Mouse (Mus musculus): ENCODE measurements at regions not wholly inside any gene's neighbourhood (a gene's known extent, or its start where the extent isn't known, plus 50 kb on each side); places are given as distances from the start of the nearest gene placed in this dataset.

DNA sequence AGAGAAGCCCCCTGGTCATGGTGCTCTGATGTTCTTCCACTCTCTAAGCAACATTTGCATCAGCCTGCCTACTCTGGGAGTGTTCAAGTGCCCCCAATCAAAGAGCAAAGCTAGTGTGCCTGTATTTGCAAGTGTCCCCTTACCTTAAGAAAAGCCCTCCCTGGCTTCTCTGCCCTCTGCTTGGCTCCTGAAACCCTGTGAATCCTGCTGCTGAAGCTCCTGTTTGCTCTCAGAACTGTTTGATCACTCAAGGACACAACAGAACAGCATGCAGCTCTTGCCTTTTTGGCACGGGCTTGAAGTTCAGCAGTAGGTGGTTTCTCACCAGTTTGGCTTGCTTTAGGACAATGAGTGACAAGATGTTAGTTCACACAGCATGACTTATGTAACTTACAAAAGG lies 163.6 kb upstream of the Slc7a11 start:
- no peaks in the 10 kb centered on the region for H3K9me3 ChIP-seq (ENCODE audit: control insufficient read depth, low read length)
- H3K36me3 ChIP-seq (ENCODE audit: control insufficient read depth, insufficient read depth, low read length), result no peaks in the 10 kb centered on the region
- no peak overlapping the region for H3K4me3 ChIP-seq (ENCODE audit: low read depth, low read length)
- no peak for ATAC-seq (replicated peaks; ENCODE audit: low FRiP score, low TSS enrichment, low read depth)
- H3K9ac ChIP-seq (ENCODE audit: low read length), result no peak overlapping the region
- H3K4me1 ChIP-seq (replicated peaks; ENCODE audit: control insufficient read depth, insufficient read depth, low read length), result no peaks in the 10 kb centered on the region
- H3K27ac ChIP-seq (ENCODE audit: low read depth), result no peak overlapping the region
- no peaks in the 10 kb centered on the region for H3K27me3 ChIP-seq (replicated peaks; ENCODE audit: control insufficient read depth, insufficient read depth, low read length)
- no peak overlapping the region for H3K4me2 ChIP-seq (ENCODE audit: low read length)
- WGBS, result 6% methylated on average over 1 of the region's 1 CpGs
- no peak for DNase-seq (ENCODE audit: low spot score)

DNA sequence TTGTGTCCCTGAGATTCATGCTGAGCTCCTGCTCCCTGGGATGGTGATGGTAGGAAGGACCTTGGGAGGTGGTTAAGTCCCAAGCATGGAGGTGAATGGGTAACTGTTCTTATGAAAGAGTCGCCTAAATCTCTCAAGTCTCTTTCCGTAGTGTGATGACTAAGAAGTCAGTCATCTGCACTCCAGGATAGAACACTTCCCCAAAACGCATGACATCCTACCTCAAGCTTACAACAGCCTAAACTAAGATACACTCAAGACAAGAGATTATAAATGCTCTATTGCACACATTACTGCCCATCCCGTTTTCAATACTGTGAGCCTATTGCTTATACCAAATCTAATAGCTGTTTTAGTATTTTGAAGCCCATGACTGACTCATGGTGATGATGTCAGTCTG lies 162.3 kb upstream of the Slc7a11 start:
- H3K27me3 ChIP-seq (replicated peaks; ENCODE audit: control insufficient read depth, insufficient read depth, low read length), result no peaks in the 10 kb centered on the region
- no peak overlapping the region for H3K4me2 ChIP-seq (ENCODE audit: low read length)
- no peak overlapping the region for H3K9ac ChIP-seq (ENCODE audit: low read length)
- no peaks in the 10 kb centered on the region for H3K36me3 ChIP-seq (ENCODE audit: control insufficient read depth, insufficient read depth, low read length)
- 88% methylated on average over 4 of the region's 4 CpGs for WGBS
- ATAC-seq (replicated peaks; ENCODE audit: low FRiP score, low TSS enrichment, low read depth), result no peak
- DNase-seq (ENCODE audit: low spot score), result no peak
- no peak overlapping the region for H3K4me3 ChIP-seq (ENCODE audit: low read depth, low read length)
- H3K9me3 ChIP-seq (ENCODE audit: control insufficient read depth, low read length), result no peaks in the 10 kb centered on the region
- no peaks in the 10 kb centered on the region for H3K4me1 ChIP-seq (replicated peaks; ENCODE audit: control insufficient read depth, insufficient read depth, low read length)
- H3K27ac ChIP-seq (ENCODE audit: low read depth), result no peak overlapping the region

DNA sequence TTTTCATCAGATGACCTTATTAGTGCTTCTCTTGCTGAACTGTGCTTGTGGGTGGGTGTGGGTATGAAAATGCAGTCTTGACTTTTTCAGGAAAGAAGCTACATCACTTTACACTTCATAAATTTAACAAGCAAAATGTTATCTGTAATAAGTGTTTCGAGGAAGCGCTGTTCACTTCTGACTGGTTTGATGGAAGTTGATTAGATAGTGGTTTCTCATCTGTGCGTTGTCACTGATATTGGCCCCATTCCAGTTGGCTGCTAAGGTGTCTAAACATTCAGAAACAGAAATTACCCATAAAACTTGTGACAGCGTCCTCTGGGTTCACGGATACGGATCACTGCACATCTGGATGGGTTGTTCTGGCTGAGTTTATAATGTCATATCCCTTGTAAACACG lies 159.8 kb upstream of the Slc7a11 start:
- ATAC-seq (replicated peaks; ENCODE audit: low FRiP score, low TSS enrichment, low read depth) (no peak), DNase-seq (ENCODE audit: low spot score) (no peak)
- Histone ChIP-seq H3K27me3 (replicated peaks; ENCODE audit: control insufficient read depth, insufficient read depth, low read length) (no peaks in the 10 kb centered on the region), H3K9ac (ENCODE audit: low read length) (no peak overlapping the region), H3K4me2 (ENCODE audit: low read length) (no peak overlapping the region), H3K4me3 (ENCODE audit: low read depth, low read length) (no peak overlapping the region), H3K4me1 (replicated peaks; ENCODE audit: control insufficient read depth, insufficient read depth, low read length) (no peaks in the 10 kb centered on the region), H3K36me3 (ENCODE audit: control insufficient read depth, insufficient read depth, low read length) (no peaks in the 10 kb centered on the region), H3K27ac (ENCODE audit: low read depth) (no peak overlapping the region), H3K9me3 (ENCODE audit: control insufficient read depth, low read length) (no peaks in the 10 kb centered on the region)
- 51% methylated on average over 7 of the region's 7 CpGs for WGBS

GRCm38 (mm10) chr3:50595732-50596131 lies 152.3 kb upstream of the Slc7a11 start:
- 0 out of 2 replicates have a peak, but pooled peaks cover 3% of the 10 kb centered on the region for H3K9me3 ChIP-seq (ENCODE audit: control insufficient read depth, low read length)
- H3K36me3 ChIP-seq (ENCODE audit: control insufficient read depth, insufficient read depth, low read length), result no peaks in the 10 kb centered on the region
- no peak overlapping the region for H3K4me2 ChIP-seq (ENCODE audit: low read length)
- no peaks in the 10 kb centered on the region for H3K27me3 ChIP-seq (replicated peaks; ENCODE audit: control insufficient read depth, insufficient read depth, low read length)
- 93% methylated on average over 1 of the region's 1 CpGs for WGBS
- H3K4me1 ChIP-seq (replicated peaks; ENCODE audit: control insufficient read depth, insufficient read depth, low read length), result no peaks in the 10 kb centered on the region
- no peak overlapping the region for H3K9ac ChIP-seq (ENCODE audit: low read length)
- no peak overlapping the region for H3K4me3 ChIP-seq (ENCODE audit: low read depth, low read length)
- H3K27ac ChIP-seq (ENCODE audit: low read depth), result no peak overlapping the region
- no peak for DNase-seq (ENCODE audit: low spot score)
- ATAC-seq (replicated peaks; ENCODE audit: low FRiP score, low TSS enrichment, low read depth), result no peak

- H3K27me3 ChIP-seq (replicated peaks; ENCODE audit: control insufficient read depth, insufficient read depth, low read length), result no peaks in the 10 kb centered on the region
- no peaks in the 10 kb centered on the region for H3K36me3 ChIP-seq (ENCODE audit: control insufficient read depth, insufficient read depth, low read length)
- ATAC-seq (replicated peaks; ENCODE audit: low FRiP score, low TSS enrichment, low read depth), result no peak
- no peak overlapping the region for H3K4me3 ChIP-seq (ENCODE audit: low read depth, low read length)
- H3K4me2 ChIP-seq (ENCODE audit: low read length), result no peak overlapping the region
- H3K9me3 ChIP-seq (ENCODE audit: control insufficient read depth, low read length), result no peaks in the 10 kb centered on the region
- H3K27ac ChIP-seq (ENCODE audit: low read depth), result no peak overlapping the region
- no peaks in the 10 kb centered on the region for H3K4me1 ChIP-seq (replicated peaks; ENCODE audit: control insufficient read depth, insufficient read depth, low read length)
- 94% methylated on average over 1 of the region's 1 CpGs for WGBS
- H3K9ac ChIP-seq (ENCODE audit: low read length), result no peak overlapping the region
- no peak for DNase-seq (ENCODE audit: low spot score)
Measured at GRCm38 (mm10) chr3:50584323-50584722, 140.9 kb upstream of the Slc7a11 start.

DNA sequence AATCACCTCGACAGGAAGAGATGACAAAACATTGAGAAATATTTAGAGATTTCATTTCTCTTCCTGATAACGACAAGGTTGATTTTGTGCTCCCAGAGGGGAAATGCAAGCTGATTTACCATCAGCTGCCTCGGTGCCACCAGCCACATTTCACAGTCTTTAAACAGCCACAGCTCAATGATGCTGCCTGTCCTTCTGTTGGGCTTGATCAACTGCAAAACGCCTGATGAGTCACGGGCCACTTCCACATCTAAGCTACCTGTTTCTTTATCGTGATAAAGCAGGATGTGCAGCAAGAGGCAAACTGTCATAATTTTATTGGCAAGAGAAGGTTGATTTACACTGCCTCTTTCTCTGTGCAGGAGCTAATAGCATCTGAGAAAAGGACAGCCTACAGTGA lies 140.1 kb upstream of the Slc7a11 start:
- 66% methylated on average over 6 of the region's 6 CpGs for WGBS
- no peaks in the 10 kb centered on the region for H3K27me3 ChIP-seq (replicated peaks; ENCODE audit: control insufficient read depth, insufficient read depth, low read length)

DNA sequence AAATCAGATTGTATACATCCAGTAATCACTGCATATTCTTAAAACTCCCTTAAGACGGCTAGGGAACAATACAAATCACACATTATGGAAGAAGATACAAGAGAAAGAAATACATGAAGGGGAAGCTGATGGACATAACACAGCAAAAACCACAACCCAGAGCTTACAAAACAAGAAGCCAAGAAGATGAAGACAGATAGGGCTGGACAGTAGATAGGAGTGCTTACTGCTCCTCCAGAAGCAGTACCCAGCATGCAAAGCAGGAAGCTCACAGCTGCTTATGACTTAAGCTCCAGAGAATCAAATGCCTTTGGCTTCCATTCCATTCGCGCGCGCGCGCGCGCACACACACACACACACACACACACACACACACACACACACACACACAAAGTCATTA lies 131.0 kb upstream of the Slc7a11 start:
- no peak for DNase-seq (ENCODE audit: low spot score)
- Histone ChIP-seq H3K36me3 (ENCODE audit: control insufficient read depth, insufficient read depth, low read length) (no peaks in the 10 kb centered on the region), H3K4me1 (replicated peaks; ENCODE audit: control insufficient read depth, insufficient read depth, low read length) (no peaks in the 10 kb centered on the region), H3K27ac (ENCODE audit: low read depth) (no peak overlapping the region), H3K9ac (ENCODE audit: low read length) (no peak overlapping the region), H3K4me2 (ENCODE audit: low read length) (no peak overlapping the region), H3K9me3 (ENCODE audit: control insufficient read depth, low read length) (no peaks in the 10 kb centered on the region), H3K27me3 (replicated peaks; ENCODE audit: control insufficient read depth, insufficient read depth, low read length) (no peaks in the 10 kb centered on the region), H3K4me3 (ENCODE audit: low read depth, low read length) (no peak overlapping the region)
- no peak for ATAC-seq (replicated peaks; ENCODE audit: low FRiP score, low TSS enrichment, low read depth)
- WGBS, result 98% methylated on average over 9 of the region's 9 CpGs

More for the DNA sequence above, 140.1 kb upstream of the Slc7a11 start:
- H3K27ac ChIP-seq (ENCODE audit: low read depth), result no peak overlapping the region
- ATAC-seq (replicated peaks; ENCODE audit: low FRiP score, low TSS enrichment, low read depth) (no peak), DNase-seq (ENCODE audit: low spot score) (no peak)
- H3K36me3 ChIP-seq (ENCODE audit: control insufficient read depth, insufficient read depth, low read length), result no peaks in the 10 kb centered on the region
- no peaks in the 10 kb centered on the region for H3K9me3 ChIP-seq (ENCODE audit: control insufficient read depth, low read length)
- no peak overlapping the region for H3K4me2 ChIP-seq (ENCODE audit: low read length)
- no peaks in the 10 kb centered on the region for H3K4me1 ChIP-seq (replicated peaks; ENCODE audit: control insufficient read depth, insufficient read depth, low read length)
- no peak overlapping the region for H3K9ac ChIP-seq (ENCODE audit: low read length)
- no peak overlapping the region for H3K4me3 ChIP-seq (ENCODE audit: low read depth, low read length)

DNA sequence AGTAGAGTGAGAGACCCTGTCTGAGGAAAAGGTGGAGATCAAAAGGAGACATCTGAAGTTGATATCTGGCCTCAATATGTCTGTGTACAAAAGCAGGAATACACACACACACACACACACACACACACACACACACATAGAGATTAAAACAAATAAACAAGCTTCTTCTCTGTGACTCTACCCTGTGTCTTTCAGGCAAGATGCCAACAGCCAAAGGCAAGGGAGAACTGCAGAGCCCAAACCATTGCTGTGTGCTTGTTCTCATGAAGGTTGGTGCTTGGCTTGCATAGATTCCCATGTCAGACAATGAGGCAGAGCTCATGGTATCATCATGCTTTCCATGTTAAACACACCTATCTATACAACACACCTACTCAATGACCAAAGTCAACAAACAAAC lies 126.6 kb upstream of the Slc7a11 start:
- Histone ChIP-seq H3K9ac (ENCODE audit: low read length) (no peak overlapping the region), H3K36me3 (ENCODE audit: control insufficient read depth, insufficient read depth, low read length) (no peaks in the 10 kb centered on the region), H3K27ac (ENCODE audit: low read depth) (no peak overlapping the region), H3K4me2 (ENCODE audit: low read length) (no peak overlapping the region), H3K4me3 (ENCODE audit: low read depth, low read length) (no peak overlapping the region), H3K27me3 (replicated peaks; ENCODE audit: control insufficient read depth, insufficient read depth, low read length) (no peaks in the 10 kb centered on the region), H3K4me1 (replicated peaks; ENCODE audit: control insufficient read depth, insufficient read depth, low read length) (no peaks in the 10 kb centered on the region), H3K9me3 (ENCODE audit: control insufficient read depth, low read length) (no peaks in the 10 kb centered on the region)
- DNase-seq (ENCODE audit: low spot score) (no peak), ATAC-seq (replicated peaks; ENCODE audit: low FRiP score, low TSS enrichment, low read depth) (no peak)

DNA sequence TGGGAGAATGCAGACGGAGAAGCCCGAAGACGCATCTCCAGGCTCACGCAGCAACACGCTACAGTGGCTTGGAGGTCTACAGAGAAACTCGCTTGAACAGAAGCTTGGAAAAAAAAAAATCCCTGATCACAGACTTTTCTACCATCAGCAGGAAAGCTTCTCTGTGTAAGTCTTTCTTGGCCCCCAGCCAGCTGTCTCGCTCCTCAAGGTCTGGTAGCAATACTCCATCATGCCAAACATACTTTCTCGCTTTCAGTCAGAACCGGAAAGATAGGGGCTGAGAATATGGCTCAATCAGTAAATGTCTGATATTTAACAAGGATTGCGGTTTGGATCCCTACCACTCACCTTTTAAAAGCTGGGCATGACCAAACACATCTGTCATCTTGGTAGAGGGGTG lies 126.2 kb upstream of the Slc7a11 start:
- no peaks in the 10 kb centered on the region for H3K9me3 ChIP-seq (ENCODE audit: control insufficient read depth, low read length)
- H3K36me3 ChIP-seq (ENCODE audit: control insufficient read depth, insufficient read depth, low read length), result no peaks in the 10 kb centered on the region
- no peak overlapping the region for H3K27ac ChIP-seq (ENCODE audit: low read depth)
- DNase-seq (ENCODE audit: low spot score), result no peak
- H3K4me2 ChIP-seq (ENCODE audit: low read length), result no peak overlapping the region
- H3K4me1 ChIP-seq (replicated peaks; ENCODE audit: control insufficient read depth, insufficient read depth, low read length), result no peaks in the 10 kb centered on the region
- no peak overlapping the region for H3K4me3 ChIP-seq (ENCODE audit: low read depth, low read length)
- ATAC-seq (replicated peaks; ENCODE audit: low FRiP score, low TSS enrichment, low read depth), result no peak
- H3K27me3 ChIP-seq (replicated peaks; ENCODE audit: control insufficient read depth, insufficient read depth, low read length), result no peaks in the 10 kb centered on the region
- no peak overlapping the region for H3K9ac ChIP-seq (ENCODE audit: low read length)
- WGBS, result 85% methylated on average over 10 of the region's 10 CpGs

Measured in intestine, embryonic 14.5 days (tissue).